Mouse (Mus musculus) kidney, postnatal 10 days (tissue): ENCODE data around the gene Taok2.

Source experiments
- DNase-seq: peaks from one replicate; pipeline ENCODE4 v3.0.0; 2021; ENCODE audit warnings: mixed read lengths

The Taok2 gene

GRCm38 (mm10) chr7:126869780-126870519 is 14.6 kb downstream of the Taok2 start:
- no peak for DNase-seq

GRCm38 (mm10) chr7:126868003-126868402 is 16.5 kb downstream of the Taok2 start:
- no peak for DNase-seq

GRCm38 (mm10) chr7:126867534-126867933 is 17.0 kb downstream of the Taok2 start:
- DNase-seq: no peak

- DNase-seq: no peak
Observed at GRCm38 (mm10) chr7:126863791-126864190, 20.7 kb downstream of the Taok2 start.

- DNase-seq: peak; percentile 97
Observed at GRCm38 (mm10) chr7:126862147-126862784, 22.2 kb downstream of the Taok2 start, which contains the start of gene Ino80e. Gene Ino80e, minus strand, starts transcription at chr7:126862377.

GRCm38 (mm10) chr7:126861429-126862130 is 22.9 kb downstream of the Taok2 start, which contains the start of gene Hirip3:
Gene Hirip3, plus strand, starts transcription at chr7:126861972.
- peak; percentile 97 for DNase-seq

GRCm38 (mm10) chr7:126860987-126861386 is 23.5 kb downstream of the Taok2 start:
- DNase-seq: no peak

- no peak for DNase-seq
Observed at GRCm38 (mm10) chr7:126856741-126857420, 27.6 kb downstream of the Taok2 start.

- no peak for DNase-seq
Observed at GRCm38 (mm10) chr7:126855641-126856040, 28.9 kb downstream of the Taok2 start.

GRCm38 (mm10) chr7:126853454-126853853 is 31.0 kb downstream of the Taok2 start:
- peak; percentile 61 for DNase-seq

- no peak for DNase-seq
Observed at GRCm38 (mm10) chr7:126851192-126851591, 33.3 kb downstream of the Taok2 start.

- DNase-seq: no peak
Observed at GRCm38 (mm10) chr7:126850161-126850560, 34.3 kb downstream of the Taok2 start.

GRCm38 (mm10) chr7:126848794-126849193 is 35.7 kb downstream of the Taok2 start:
- DNase-seq: no peak

GRCm38 (mm10) chr7:126847421-126848398 is 36.8 kb downstream of the Taok2 start:
- no peak for DNase-seq

GRCm38 (mm10) chr7:126847116-126847420 is 37.4 kb downstream of the Taok2 start, which contains the start of gene Doc2a:
Gene Doc2a, plus strand, starts transcription at chr7:126847416.
- no peak for DNase-seq

GRCm38 (mm10) chr7:126845516-126845915 is 39.0 kb downstream of the Taok2 start:
- no peak for DNase-seq

- no peak for DNase-seq
Observed at GRCm38 (mm10) chr7:126843276-126843675, 41.2 kb downstream of the Taok2 start.

GRCm38 (mm10) chr7:126833294-126833693 is 51.2 kb downstream of the Taok2 start:
- no peak for DNase-seq

- DNase-seq: peak; percentile 90
Observed at GRCm38 (mm10) chr7:126832036-126832598, 52.4 kb downstream of the Taok2 start.

GRCm38 (mm10) chr7:126831539-126831938 is 53.0 kb downstream of the Taok2 start, which contains the start of gene 4930451I11Rik:
Gene 4930451I11Rik, minus strand, starts transcription at chr7:126831639.
- no peak for DNase-seq

GRCm38 (mm10) chr7:126825952-126826351 is 58.6 kb downstream of the Taok2 start:
- no peak for DNase-seq
